Mouse (Mus musculus) spleen, postnatal 4 days (tissue): ENCODE data around the gene Hbs1l.

Experiments used
- DNase-seq, 2 experiments: peaks; one replicate each; pipeline ENCODE4 v3.0.0; 2022; ENCODE audit warnings: low spot score in 2 of 2

Hbs1l gene

DNA sequence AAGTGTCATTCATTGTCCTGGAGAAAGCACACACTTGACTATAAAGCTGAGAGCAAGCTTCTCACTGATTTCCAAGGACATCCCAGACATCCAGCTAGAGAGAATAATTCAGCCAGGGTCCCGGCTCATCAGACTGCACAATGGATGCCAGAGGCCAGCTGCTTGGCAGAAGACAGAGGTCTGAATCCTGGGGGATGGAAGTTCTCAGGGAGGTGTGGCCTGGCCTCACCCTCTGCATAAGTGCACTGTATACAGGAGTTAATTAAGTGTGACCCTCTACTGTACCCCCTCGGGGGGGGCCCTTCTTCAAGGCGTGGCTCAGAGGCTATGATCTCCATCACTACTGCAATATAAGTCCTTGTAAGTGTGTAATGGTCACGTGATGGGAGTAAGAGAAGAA, 105.5 kb downstream of the Hbs1l start:
- DNase-seq = no peak

DNA sequence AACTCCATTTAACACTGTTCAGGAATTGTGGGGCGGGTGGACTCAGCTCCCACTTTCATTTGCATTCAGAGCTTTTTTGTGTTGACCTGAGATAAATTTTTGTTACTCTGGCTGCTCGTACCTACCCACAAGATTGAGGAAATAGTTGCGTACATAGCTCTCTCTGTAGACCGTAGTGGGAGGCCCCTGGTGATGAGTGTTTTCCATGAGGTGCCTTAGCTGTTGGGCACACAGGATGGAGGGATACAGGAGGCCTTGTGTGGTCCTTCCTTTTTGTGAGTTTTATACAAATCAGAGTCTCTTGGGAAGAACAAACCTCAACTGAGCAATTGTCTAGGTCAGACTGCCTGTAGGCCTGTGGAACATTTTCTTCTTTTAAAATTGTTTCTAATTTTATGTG, 109.0 kb downstream of the Hbs1l start:
- DNase-seq = no peak

DNA sequence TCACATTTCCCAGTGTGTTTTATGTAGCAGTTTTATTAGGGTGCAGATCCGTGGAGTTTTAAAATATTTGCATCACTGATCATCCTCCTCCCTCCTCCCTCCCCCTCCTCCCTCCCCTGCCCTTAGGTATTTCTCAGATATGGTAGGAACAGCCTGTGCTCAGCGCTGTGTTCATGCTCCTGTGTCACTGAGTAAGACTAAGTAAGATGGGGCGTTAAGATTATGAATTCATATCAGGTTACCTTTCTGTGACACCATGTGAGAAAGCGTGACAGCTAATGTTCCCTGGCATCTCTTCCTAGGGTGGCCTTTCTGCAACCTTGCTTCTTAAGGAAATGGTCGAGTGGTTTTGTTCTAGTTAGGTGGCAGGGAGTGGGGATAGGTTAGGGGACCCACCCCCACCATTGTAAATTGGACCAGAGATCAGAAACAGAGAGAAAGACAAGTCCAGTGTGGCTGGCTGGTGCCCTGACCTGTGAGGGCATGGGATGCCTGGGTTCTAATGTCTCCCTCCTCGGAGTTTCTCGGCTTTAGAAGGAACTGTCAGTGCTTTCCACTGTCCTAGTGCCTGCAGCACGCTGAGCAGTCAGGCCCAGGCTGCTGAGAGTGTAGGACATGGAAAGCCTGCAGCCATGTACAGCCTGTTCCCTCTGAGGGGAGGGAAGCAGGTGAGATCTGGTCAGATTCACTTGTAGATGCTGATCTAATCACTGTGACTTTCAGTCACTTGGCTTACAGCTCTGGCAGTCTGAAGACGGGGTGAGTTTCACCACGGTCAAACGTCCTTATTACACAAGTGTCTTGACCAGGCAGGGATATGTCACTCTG, 110.1 kb downstream of the Hbs1l start:
- no peak for DNase-seq

DNA sequence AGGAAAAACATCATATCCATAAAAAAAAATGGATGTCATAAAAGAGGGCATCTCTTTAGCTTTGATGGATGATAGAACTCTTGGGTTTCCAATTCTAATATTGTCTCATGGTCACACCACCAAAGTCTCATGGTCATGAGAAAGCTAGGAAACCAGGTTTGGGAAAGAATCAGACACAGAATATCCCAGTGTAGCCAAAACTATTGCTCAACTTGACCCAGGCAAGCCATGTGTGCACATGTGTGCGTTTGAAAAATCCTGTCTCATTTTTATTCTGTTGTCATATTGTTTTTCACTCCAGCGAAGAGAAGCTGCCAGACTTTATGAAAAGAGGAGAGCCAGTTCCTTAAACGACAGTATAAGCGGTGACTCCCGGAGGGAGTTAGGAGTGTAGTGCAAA, 114.9 kb downstream of the Hbs1l start:
- DNase-seq = no peak

DNA sequence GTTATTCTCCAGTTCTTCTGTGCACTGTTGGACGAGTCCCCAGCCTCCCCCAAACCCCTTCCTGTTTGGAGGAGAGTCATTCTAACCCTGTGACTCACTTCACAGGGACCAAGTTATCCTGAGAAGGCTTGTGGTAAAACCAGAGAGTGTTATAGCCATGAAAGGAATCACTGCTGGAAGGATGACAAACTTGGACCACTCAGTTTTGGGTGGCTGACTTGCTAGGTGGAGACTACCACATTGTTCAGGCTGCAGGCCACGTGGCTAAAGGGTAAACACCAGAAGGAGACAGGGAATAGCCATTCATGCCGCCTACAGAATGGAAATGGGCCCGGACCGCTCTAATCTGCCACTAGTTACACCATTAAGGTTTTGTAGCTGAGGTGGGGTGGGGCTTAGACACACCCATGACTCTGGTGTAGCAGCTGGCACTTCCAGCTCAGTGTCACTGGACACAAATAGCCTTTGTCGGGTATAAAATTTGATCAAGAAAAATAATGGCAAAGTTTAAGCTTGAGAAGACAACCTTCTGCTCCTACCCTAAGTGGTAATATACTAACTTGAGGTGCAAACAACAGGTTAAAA, 115.9 kb downstream of the Hbs1l start:
- no peak for DNase-seq

DNA sequence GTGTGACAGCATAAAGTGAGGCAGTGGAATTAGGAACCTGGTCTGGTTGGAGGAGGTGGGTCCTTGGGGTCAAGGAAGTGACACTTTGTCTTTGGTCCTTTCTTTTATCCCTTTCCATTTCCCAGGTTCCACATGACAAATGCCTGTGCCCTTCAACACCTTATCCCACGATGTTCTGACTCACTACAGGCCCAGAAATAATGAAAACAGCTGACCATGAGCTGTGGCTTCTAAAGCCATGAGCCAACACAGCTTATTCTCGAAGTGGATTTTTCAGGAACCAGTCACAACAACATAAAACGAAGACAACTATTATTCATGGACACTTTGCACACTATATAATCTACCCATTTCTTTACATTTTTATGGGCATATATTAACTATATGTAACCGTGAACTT, 119.3 kb downstream of the Hbs1l start:
- no peak for DNase-seq

DNA sequence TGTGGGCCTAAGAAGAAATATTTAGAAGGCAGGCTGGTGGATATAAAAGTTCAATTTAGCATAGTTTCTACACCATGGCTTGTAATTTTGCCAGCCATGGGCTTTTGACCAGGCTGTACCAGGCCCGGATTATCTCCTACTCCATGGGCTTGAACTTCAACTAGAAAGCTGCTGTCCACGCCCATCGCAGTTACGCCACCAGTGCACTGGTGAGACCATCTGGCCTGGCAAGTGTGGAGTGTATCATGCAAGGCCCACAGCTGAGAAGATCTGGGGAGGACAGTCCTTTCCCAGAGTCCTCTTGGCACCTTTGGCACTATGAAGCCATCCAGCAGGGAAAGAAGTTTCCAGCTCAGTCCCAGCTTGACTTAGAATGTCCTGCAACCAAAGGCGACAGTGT, 120.4 kb downstream of the Hbs1l start:
- peak in 1 of 2 experiments; percentile 15 for DNase-seq
